Mouse (Mus musculus): ENCODE measurements around the gene Usp6nl. TPM values are rescaled to one million over a fixed set of nuclear protein-coding genes. Genes with fewer than 3 reads are reported as not detected.

Usp6nl gene
- polyA plus RNA-seq, 1 experiment from 2014 or later: 9.5 TPM

DNA sequence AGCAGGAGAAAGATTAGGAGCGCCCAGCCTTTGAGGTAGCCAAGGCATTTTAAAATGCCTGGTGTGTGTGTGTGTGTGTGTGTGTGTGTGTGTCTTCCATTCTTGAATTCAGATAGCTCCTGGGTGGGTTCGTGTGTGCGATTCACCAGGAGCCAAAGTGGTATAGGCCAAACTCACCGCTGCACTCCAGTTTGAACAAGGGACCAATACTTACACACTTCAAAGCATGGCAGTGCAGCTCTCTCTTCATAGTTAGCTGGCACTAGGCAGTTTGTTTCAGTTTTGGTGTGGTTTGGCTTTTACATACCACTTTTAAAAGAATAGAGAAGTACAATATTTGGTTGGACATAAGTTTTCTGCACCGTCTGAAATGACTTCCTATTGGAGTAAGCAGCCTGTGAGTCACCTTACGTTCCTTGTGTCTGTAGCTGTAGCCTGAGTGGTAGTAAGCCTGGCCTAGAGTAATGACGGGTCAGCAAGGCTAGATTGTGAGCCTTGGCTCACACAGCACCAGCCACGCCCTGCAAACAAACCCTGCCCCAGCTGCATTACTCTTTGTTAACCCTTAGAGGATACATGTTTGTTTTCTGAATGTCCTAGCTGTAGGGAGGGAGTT is 56.2 kb downstream of the Usp6nl start:
- Histone ChIP-seq H3K4me1 (replicated peaks; ENCODE audit: control insufficient read depth, insufficient read depth, low read length) (peaks cover 34% of the 10 kb centered on the region), H3K4me3 (ENCODE audit: low read length) (no peak overlapping the region), H3K9me3 (ENCODE audit: control insufficient read depth, low read length) (no peaks in the 10 kb centered on the region), H3K9ac (ENCODE audit: low read length) (no peak overlapping the region), H3K4me2 (ENCODE audit: low read depth, low read length) (peak overlapping the region; percentile 10; the same call in 1 of the 2 replicates), H3K27me3 (ENCODE audit: control insufficient read depth, insufficient read depth, low read depth, low read length) (no peaks in the 10 kb centered on the region), H3K27ac (ENCODE audit: low read length) (peak overlapping the region; percentile 61), H3K36me3 (ENCODE audit: control insufficient read depth, insufficient read depth, low read length) (no peaks in the 10 kb centered on the region)
- peak; percentile 73 for ATAC-seq (ENCODE audit: low read depth)
- WGBS: 38% methylated on average over 8 of the region's 8 CpGs

GRCm38 (mm10) chr2:6379731-6380212 is 57.3 kb downstream of the Usp6nl start:
- 0 out of 2 replicates have a peak, but pooled peaks have one; percentile 8 for ATAC-seq (ENCODE audit: low read depth)
- no peaks in the 10 kb centered on the region for H3K9me3 ChIP-seq (ENCODE audit: control insufficient read depth, low read length)
- H3K27me3 ChIP-seq (ENCODE audit: control insufficient read depth, insufficient read depth, low read depth, low read length): no peaks in the 10 kb centered on the region
- no peak overlapping the region for H3K9ac ChIP-seq (ENCODE audit: low read length)
- WGBS: 61% methylated on average over 8 of the region's 8 CpGs
- peaks cover 34% of the 10 kb centered on the region for H3K4me1 ChIP-seq (replicated peaks; ENCODE audit: control insufficient read depth, insufficient read depth, low read length)
- H3K27ac ChIP-seq (ENCODE audit: low read length): no peak overlapping the region
- no peak overlapping the region for H3K4me2 ChIP-seq (ENCODE audit: low read depth, low read length)
- H3K4me3 ChIP-seq (ENCODE audit: low read length): no peak overlapping the region
- H3K36me3 ChIP-seq (ENCODE audit: control insufficient read depth, insufficient read depth, low read length): no peaks in the 10 kb centered on the region

DNA sequence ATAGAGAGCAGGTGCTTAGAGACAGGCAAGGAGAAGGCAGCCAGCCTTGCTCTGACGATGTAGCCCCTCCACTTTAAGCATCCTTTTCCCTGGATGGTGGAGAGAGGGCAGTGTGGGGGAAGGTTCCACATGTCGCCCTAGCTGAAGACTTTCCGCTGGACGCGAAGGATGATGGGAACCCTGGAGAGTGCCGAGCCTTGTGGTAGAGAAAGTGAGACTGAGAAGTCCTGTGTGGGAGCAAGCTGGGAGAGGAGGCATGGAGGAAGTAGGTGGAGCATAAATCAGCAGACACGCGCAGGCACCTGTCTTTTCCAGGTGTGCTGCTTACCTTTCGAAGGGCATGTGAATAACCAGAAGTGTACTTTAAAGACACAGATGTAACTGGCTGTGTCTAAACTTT is 57.9 kb downstream of the Usp6nl start:
- WGBS: 70% methylated on average over 9 of the region's 9 CpGs

DNA sequence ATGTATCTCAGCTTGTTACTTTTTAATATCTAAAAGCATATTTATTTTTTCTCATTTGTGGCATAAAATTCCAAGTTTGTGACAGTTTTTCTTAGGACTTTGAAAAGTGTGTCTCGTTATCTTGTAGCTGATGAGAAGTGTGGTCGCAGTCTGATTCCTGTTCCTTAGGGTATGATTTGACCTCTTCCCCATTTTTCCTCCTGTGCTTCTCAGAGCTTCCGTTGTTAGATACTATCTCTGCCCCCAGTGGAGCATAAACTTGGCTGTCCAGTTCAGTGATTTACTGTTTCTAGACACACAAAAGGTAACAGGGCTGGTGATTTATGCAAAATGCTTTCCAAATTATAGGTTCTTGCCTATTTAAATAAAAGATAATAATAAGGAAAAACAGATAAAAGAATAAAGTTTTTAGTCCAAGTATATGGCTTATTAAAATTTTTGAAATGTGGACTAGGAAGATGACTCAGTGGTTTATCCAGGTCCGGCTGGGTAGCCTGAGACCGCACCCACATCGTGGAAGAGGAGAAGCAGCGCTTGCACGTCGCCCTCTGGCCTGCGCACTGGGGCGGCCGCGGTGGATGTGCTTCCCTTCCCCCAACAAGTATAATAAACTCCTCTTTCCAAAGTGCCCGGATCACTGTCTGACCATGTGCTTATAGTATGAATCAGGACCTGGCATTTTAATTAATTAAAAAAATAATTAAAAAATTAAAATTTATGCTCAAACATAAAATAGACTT is 62.1 kb downstream of the Usp6nl start:
- ATAC-seq (ENCODE audit: low read depth): no peak
- no peaks in the 10 kb centered on the region for H3K36me3 ChIP-seq (ENCODE audit: control insufficient read depth, insufficient read depth, low read length)
- 75% methylated on average over 14 of the region's 14 CpGs for WGBS
- H3K27me3 ChIP-seq (ENCODE audit: control insufficient read depth, insufficient read depth, low read depth, low read length): no peaks in the 10 kb centered on the region
- H3K9ac ChIP-seq (ENCODE audit: low read length): no peak overlapping the region
- H3K27ac ChIP-seq (ENCODE audit: low read length): no peak overlapping the region
- no peak overlapping the region for H3K4me2 ChIP-seq (ENCODE audit: low read depth, low read length)
- H3K4me1 ChIP-seq (replicated peaks; ENCODE audit: control insufficient read depth, insufficient read depth, low read length): peaks cover 16% of the 10 kb centered on the region
- no peaks in the 10 kb centered on the region for H3K9me3 ChIP-seq (ENCODE audit: control insufficient read depth, low read length)
- no peak overlapping the region for H3K4me3 ChIP-seq (ENCODE audit: low read length)

More for the DNA sequence above, 57.9 kb downstream of the Usp6nl start:
- Histone ChIP-seq H3K4me1 (replicated peaks; ENCODE audit: control insufficient read depth, insufficient read depth, low read length) (peaks cover 34% of the 10 kb centered on the region), H3K4me3 (ENCODE audit: low read length) (no peak overlapping the region), H3K4me2 (ENCODE audit: low read depth, low read length) (no peak overlapping the region), H3K9me3 (ENCODE audit: control insufficient read depth, low read length) (no peaks in the 10 kb centered on the region), H3K36me3 (ENCODE audit: control insufficient read depth, insufficient read depth, low read length) (no peaks in the 10 kb centered on the region), H3K27me3 (ENCODE audit: control insufficient read depth, insufficient read depth, low read depth, low read length) (no peaks in the 10 kb centered on the region), H3K27ac (ENCODE audit: low read length) (no peak overlapping the region), H3K9ac (ENCODE audit: low read length) (no peak overlapping the region)
- 0 out of 2 replicates have a peak, but pooled peaks have one; percentile 10 for ATAC-seq (ENCODE audit: low read depth)

GRCm38 (mm10) chr2:6389162-6389561 is 66.7 kb downstream of the Usp6nl start:
- ATAC-seq (ENCODE audit: low read depth): no peak
- WGBS: 82% methylated on average over 3 of the region's 3 CpGs
- no peak overlapping the region for H3K9ac ChIP-seq (ENCODE audit: low read length)
- no peak overlapping the region for H3K27ac ChIP-seq (ENCODE audit: low read length)
- H3K36me3 ChIP-seq (ENCODE audit: control insufficient read depth, insufficient read depth, low read length): no peaks in the 10 kb centered on the region; the same call in 1 of the 2 replicates
- no peaks in the 10 kb centered on the region for H3K9me3 ChIP-seq (ENCODE audit: control insufficient read depth, low read length)
- no peak overlapping the region for H3K4me2 ChIP-seq (ENCODE audit: low read depth, low read length)
- H3K4me3 ChIP-seq (ENCODE audit: low read length): no peak overlapping the region
- H3K4me1 ChIP-seq (replicated peaks; ENCODE audit: control insufficient read depth, insufficient read depth, low read length): peaks cover 4% of the 10 kb centered on the region; the same call in 1 of the 2 replicates
- H3K27me3 ChIP-seq (ENCODE audit: control insufficient read depth, insufficient read depth, low read depth, low read length): no peaks in the 10 kb centered on the region

- Histone ChIP-seq H3K9ac (ENCODE audit: low read length) (no peak overlapping the region), H3K9me3 (ENCODE audit: control insufficient read depth, low read length) (no peaks in the 10 kb centered on the region), H3K4me1 (replicated peaks; ENCODE audit: control insufficient read depth, insufficient read depth, low read length) (peaks cover 10% of the 10 kb centered on the region), H3K27me3 (ENCODE audit: control insufficient read depth, insufficient read depth, low read depth, low read length) (no peaks in the 10 kb centered on the region), H3K27ac (ENCODE audit: low read length) (peak overlapping the region; percentile 46; the same call in 1 of the 2 replicates), H3K4me2 (ENCODE audit: low read depth, low read length) (no peak overlapping the region), H3K4me3 (ENCODE audit: low read length) (no peak overlapping the region), H3K36me3 (ENCODE audit: control insufficient read depth, insufficient read depth, low read length) (no peaks in the 10 kb centered on the region; the same call in 1 of the 2 replicates)
- ATAC-seq (ENCODE audit: low read depth): 0 out of 2 replicates have a peak, but pooled peaks have one; percentile 41
- WGBS: 21% methylated on average over 2 of the region's 3 CpGs
Observed at GRCm38 (mm10) chr2:6391261-6391660, 68.8 kb downstream of the Usp6nl start.

GRCm38 (mm10) chr2:6391940-6392339 is 69.5 kb downstream of the Usp6nl start:
- no peak overlapping the region for H3K4me2 ChIP-seq (ENCODE audit: low read depth, low read length)
- 69% methylated on average over 6 of the region's 6 CpGs for WGBS
- 0 out of 2 replicates have a peak, but pooled peaks have one; percentile 20 for ATAC-seq (ENCODE audit: low read depth)
- H3K36me3 ChIP-seq (ENCODE audit: control insufficient read depth, insufficient read depth, low read length): no peaks in the 10 kb centered on the region; the same call in 1 of the 2 replicates
- H3K4me1 ChIP-seq (replicated peaks; ENCODE audit: control insufficient read depth, insufficient read depth, low read length): peaks cover 14% of the 10 kb centered on the region
- H3K27me3 ChIP-seq (ENCODE audit: control insufficient read depth, insufficient read depth, low read depth, low read length): no peaks in the 10 kb centered on the region
- H3K4me3 ChIP-seq (ENCODE audit: low read length): no peak overlapping the region
- no peak overlapping the region for H3K9ac ChIP-seq (ENCODE audit: low read length)
- H3K9me3 ChIP-seq (ENCODE audit: control insufficient read depth, low read length): no peaks in the 10 kb centered on the region
- peak overlapping the region; percentile 33; the same call in 1 of the 2 replicates for H3K27ac ChIP-seq (ENCODE audit: low read length)

DNA sequence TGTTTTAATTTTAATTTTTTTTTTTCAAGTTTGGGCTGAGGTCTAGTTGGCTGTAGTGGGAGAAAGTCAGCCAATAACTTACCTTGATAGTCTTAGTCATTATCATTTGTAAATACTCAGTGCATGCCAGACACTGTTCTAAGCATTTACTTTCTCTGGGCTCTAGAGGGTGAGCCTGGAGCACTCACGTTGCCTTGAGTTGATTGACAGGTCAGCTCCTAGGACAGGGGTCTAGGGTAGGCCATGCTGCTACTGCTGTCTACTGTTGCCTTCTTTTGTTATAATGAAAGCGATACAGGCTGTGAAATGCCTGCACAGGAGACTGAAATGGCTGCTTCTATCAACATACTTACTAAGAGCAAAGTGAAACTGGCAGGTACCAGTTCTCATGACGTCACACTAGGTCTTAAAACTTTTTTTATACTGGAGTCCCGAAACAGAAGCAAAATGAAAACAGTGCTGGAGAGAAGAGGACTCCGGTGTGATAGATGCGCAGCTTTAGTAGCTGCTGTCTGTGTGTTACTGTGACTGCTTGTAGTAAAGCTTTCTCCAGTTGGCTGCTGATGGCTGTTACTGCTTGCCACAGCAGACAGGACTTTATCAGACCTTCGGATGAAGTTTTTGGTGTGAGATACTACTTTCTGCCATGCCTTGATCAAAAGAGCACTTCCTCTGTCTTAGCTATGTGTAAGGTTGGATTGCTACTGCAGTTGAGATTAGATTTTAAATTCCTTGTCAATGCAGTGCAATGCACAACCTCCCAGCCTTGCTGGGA is 73.6 kb downstream of the Usp6nl start:
- H3K27ac ChIP-seq (ENCODE audit: low read length): peak overlapping the region; percentile 7; the same call in 1 of the 2 replicates
- ATAC-seq (ENCODE audit: low read depth): 0 out of 2 replicates have a peak, but pooled peaks have one; percentile 53
- H3K36me3 ChIP-seq (ENCODE audit: control insufficient read depth, insufficient read depth, low read length): no peaks in the 10 kb centered on the region; the same call in 1 of the 2 replicates
- H3K4me3 ChIP-seq (ENCODE audit: low read length): no peak overlapping the region
- H3K9me3 ChIP-seq (ENCODE audit: control insufficient read depth, low read length): no peaks in the 10 kb centered on the region
- H3K27me3 ChIP-seq (ENCODE audit: control insufficient read depth, insufficient read depth, low read depth, low read length): no peaks in the 10 kb centered on the region
- 64% methylated on average over 7 of the region's 7 CpGs for WGBS
- no peak overlapping the region for H3K9ac ChIP-seq (ENCODE audit: low read length)
- H3K4me2 ChIP-seq (ENCODE audit: low read depth, low read length): no peak overlapping the region
- peaks cover 10% of the 10 kb centered on the region for H3K4me1 ChIP-seq (replicated peaks; ENCODE audit: control insufficient read depth, insufficient read depth, low read length)

All from lung, embryonic 16.5 days (tissue).